Mouse (Mus musculus) embryonic facial prominence, embryonic 10.5 days (tissue): Measurements from ENCODE around the gene Rmnd5b. TPM values are rescaled to one million over a fixed set of nuclear protein-coding genes. Genes with fewer than 3 reads are reported as not detected.
A peak's percentile ranks its signal among the peaks of the same experiment; 100 is the strongest.
"Not testable (repeated sequence)": the region's sequence is repeated elsewhere in the genome, so short reads cannot be mapped to it uniquely, and the experiment has no call there.

Experiments
- DNase-seq: peaks from one replicate; pipeline ENCODE4 v3.0.0-alpha.2; 2017; ENCODE audit warnings: low spot score
- H3K27ac ChIP-seq: fragments of 300-500 bp; sonication (generic); replicated peaks from 2 replicates; pipeline ENCODE4 v1.5.1; 2016; ENCODE audit warnings: mild to moderate bottlenecking
- H3K27me3 ChIP-seq: fragments of 300-500 bp; sonication (generic); replicated peaks from 2 replicates; pipeline ENCODE4 v1.6.1; 2016; ENCODE audit warnings: low read depth, mild to moderate bottlenecking; ENCODE audit not compliant: poor library complexity, severe bottlenecking
- H3K36me3 ChIP-seq: fragments of 300-500 bp; sonication (generic); replicated peaks from 2 replicates; pipeline ENCODE4 v1.6.1; 2016; ENCODE audit warnings: mild to moderate bottlenecking, moderate library complexity
- H3K4me1 ChIP-seq: fragments of 300-500 bp; sonication (generic); 2 replicates; pipeline ENCODE4 v1.6.1; 2016
- H3K4me3 ChIP-seq: fragments of 300-500 bp; sonication (generic); 2 replicates; pipeline ENCODE4 v1.5.1; 2016; ENCODE audit warnings: mild to moderate bottlenecking, moderate library complexity
- H3K9me3 ChIP-seq: fragments of 300-500 bp; sonication (generic); 2 replicates; pipeline ENCODE4 v1.6.1; 2016; ENCODE audit warnings: mild to moderate bottlenecking
- WGBS: fragments of 180-500 bp; shearing (Covaris S2); methylation state at CpG from one replicate; pipeline ENCODE4 v1.1.7; 2016; 5-methylcytosine and 5-hydroxymethylcytosine counted together
- polyA plus RNA-seq: library from polyadenylated mRNA; unstranded; fragments of >200 nt; fragmentation: Nextera tagmentation; extraction: Ambion mirVana; gene quantifications from 2 replicates; pipeline ENCODE4 v1.2.1, GENCODE M21; 2016

Gene Rmnd5b
- polyA plus RNA-seq, 1 experiment from 2014 or later = 38.1 TPM

- H3K4me1 ChIP-seq = peaks cover 26% of the 10 kb centered on the region
- not testable (repeated sequence) for H3K27me3 ChIP-seq, H3K4me3 ChIP-seq, DNase-seq, H3K27ac ChIP-seq, H3K9me3 ChIP-seq
- WGBS = 94% methylated on average over 7 of the region's 7 CpGs
- peaks cover 20% of the 10 kb centered on the region for H3K36me3 ChIP-seq
Observed at GRCm38 (mm10) chr11:51633200-51633599, 2.5 kb downstream of the Rmnd5b start.

- DNase-seq = no peak
- H3K27me3 ChIP-seq = no peaks in the 10 kb centered on the region
- H3K27ac ChIP-seq = no peak overlapping the region
- H3K4me3 ChIP-seq = no peak overlapping the region
- H3K36me3 ChIP-seq = peaks cover 28% of the 10 kb centered on the region
- no peaks in the 10 kb centered on the region for H3K9me3 ChIP-seq
- 90% methylated on average over 6 of the region's 6 CpGs for WGBS
- peaks cover 18% of the 10 kb centered on the region for H3K4me1 ChIP-seq
Observed at GRCm38 (mm10) chr11:51632130-51632753, 3.5 kb downstream of the Rmnd5b start.

DNA sequence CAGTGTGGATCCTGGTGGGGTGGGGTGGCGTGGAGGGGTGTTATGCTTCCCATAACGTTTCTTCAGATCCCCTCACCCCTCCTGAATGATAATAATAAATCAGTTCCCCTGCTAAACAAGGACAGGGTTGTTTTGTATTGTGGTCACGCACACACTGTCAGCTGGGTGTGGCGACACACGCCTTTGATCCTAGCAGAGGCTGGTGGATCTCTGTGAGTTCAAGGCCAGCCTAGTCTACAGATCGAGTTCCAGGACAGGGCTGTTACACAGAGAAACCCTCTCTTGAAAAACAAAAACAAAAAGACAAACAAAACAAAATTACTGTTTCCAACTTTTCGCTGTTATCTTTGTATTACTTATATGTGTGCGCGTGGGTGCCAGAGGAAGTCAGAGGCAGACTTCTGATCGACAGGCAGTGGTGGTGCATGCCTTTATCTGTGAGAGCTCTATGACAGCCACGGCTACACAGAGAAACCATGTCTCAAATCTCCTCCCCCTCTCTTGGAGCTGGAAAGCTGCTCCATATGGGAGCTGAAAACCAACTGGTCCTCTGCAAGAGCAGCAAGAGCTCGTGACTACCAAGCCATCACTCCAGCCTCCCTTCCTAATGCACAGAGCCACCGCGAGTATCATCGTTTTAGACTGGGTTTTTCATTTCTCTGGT is 5.9 kb downstream of the Rmnd5b start:
- Histone ChIP-seq H3K36me3 (peaks cover 53% of the 10 kb centered on the region), H3K9me3 (no peaks in the 10 kb centered on the region), H3K27ac (no peak overlapping the region), H3K4me3 (no peak overlapping the region), H3K27me3 (no peaks in the 10 kb centered on the region), H3K4me1 (peaks cover 1% of the 10 kb centered on the region; the same call in 1 of the 2 replicates)
- 86% methylated on average over 15 of the region's 15 CpGs for WGBS
- DNase-seq = no peak

GRCm38 (mm10) chr11:51627907-51628306 is 7.8 kb downstream of the Rmnd5b start:
- no peak for DNase-seq
- no peak overlapping the region for H3K27ac ChIP-seq
- no peaks in the 10 kb centered on the region for H3K9me3 ChIP-seq
- 91% methylated on average over 8 of the region's 8 CpGs for WGBS
- H3K36me3 ChIP-seq = peaks cover 66% of the 10 kb centered on the region
- no peak overlapping the region for H3K4me3 ChIP-seq
- H3K4me1 ChIP-seq = no peaks in the 10 kb centered on the region
- H3K27me3 ChIP-seq = no peaks in the 10 kb centered on the region

DNA sequence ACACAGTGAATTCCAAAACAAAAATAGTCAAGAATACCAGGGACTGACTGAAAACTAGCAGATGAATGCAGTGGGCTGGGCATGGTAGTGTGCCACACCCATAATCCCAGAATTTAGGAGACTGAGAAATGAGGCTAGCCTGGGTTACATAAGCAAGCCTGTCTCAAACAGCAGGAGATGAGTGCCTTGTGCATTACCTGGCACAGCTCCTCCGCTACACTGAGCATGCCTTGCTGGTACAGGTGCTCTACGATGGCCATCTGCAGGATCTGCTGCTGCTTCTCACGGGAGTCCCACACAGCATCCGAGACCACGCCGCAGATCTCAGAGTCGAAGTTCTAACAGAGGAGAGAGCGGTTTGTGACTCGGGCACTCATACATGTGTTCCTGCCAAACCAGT is 8.3 kb downstream of the Rmnd5b start:
- Histone ChIP-seq H3K27me3 (no peaks in the 10 kb centered on the region), H3K4me3 (no peak overlapping the region), H3K4me1 (no peaks in the 10 kb centered on the region), H3K9me3 (no peaks in the 10 kb centered on the region), H3K36me3 (peaks cover 71% of the 10 kb centered on the region), H3K27ac (no peak overlapping the region)
- 89% methylated on average over 9 of the region's 9 CpGs for WGBS
- no peak for DNase-seq

- Histone ChIP-seq H3K4me3 (no peak overlapping the region), H3K4me1 (peaks cover 13% of the 10 kb centered on the region), H3K27ac (no peak overlapping the region), H3K36me3 (peaks cover 88% of the 10 kb centered on the region), H3K27me3 (no peaks in the 10 kb centered on the region), H3K9me3 (no peaks in the 10 kb centered on the region)
- DNase-seq = no peak
- 82% methylated on average over 5 of the region's 5 CpGs for WGBS
Observed at GRCm38 (mm10) chr11:51625187-51625820, 10.4 kb downstream of the Rmnd5b start.

DNA sequence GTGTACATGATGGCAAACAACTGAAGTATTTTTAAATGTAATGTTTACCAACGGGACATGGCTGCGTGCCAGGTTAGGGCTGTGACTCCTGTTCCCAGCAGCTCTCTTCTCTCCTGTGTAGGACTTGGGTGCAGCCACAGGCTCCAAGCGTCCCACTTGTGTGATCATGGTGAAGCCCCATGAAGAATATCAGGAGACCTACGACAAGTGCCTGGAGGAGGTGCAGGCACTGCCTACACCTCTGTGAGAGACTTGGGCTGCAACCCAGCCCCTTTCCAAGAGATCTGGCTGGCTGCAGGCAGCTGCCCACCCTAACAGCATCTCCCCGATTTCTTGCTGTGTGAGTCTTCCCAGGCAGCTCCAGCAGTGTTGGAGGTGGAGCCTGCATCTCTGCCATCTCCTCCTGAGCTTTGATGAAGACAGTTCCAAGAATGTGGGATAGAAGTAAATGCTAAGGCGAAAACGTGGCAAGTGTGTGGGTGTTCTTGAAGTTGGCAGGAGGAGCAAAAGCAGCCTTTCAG is 12.7 kb downstream of the Rmnd5b start:
- H3K27me3 ChIP-seq = no peaks in the 10 kb centered on the region
- no peak for DNase-seq
- H3K27ac ChIP-seq = no peak overlapping the region
- H3K36me3 ChIP-seq = peaks cover 73% of the 10 kb centered on the region
- peaks cover 16% of the 10 kb centered on the region for H3K4me1 ChIP-seq
- H3K9me3 ChIP-seq = no peaks in the 10 kb centered on the region
- 91% methylated on average over 7 of the region's 7 CpGs for WGBS
- no peak overlapping the region for H3K4me3 ChIP-seq

DNA sequence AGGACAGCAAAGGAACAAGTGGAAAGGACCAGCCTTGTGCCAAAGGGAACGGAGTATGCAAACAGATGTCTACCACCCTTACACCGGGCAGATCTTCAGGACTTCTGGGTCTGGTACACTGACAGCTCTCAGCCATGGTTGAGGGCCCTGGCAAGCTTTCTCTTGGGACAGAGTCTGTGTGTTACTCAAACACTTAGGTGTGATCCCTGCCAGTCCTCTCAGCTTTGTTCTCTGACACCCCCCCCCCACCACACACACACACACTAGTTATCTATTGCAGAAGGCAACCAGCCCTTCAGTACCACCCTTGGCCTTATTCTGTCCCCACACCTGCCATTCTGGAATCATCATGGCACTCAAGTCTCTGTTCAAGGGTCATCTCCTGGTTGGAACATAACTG is 13.9 kb downstream of the Rmnd5b start:
- Histone ChIP-seq H3K27me3 (no peaks in the 10 kb centered on the region), H3K27ac (no peak overlapping the region), H3K4me3 (peak overlapping the region; percentile 92), H3K4me1 (peaks cover 16% of the 10 kb centered on the region), H3K9me3 (no peaks in the 10 kb centered on the region), H3K36me3 (peaks cover 60% of the 10 kb centered on the region)
- DNase-seq = no peak
- 96% methylated on average over 2 of the region's 2 CpGs for WGBS

DNA sequence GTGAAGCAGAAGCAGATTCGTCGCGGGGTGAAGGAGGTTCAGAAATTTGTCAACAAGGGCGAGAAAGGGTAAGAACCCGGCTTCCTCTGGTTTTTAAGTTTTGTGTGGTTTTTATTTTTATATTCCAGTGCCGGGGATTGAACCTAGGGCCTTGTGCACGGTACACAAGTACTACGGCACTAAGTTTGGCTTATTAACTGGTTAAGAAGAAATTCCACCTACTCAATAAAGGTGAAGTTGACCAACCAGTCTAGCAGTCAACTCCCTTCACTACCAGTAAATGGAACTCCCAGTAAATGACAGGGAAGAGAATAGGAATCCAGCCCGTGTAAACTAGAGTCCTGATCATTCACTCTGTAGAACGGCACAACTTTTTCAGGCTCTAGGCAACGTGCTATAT is 15.6 kb downstream of the Rmnd5b start:
- Histone ChIP-seq H3K4me1 (peaks cover 26% of the 10 kb centered on the region), H3K4me3 (peak overlapping the region; percentile 92), H3K27ac (peak overlapping the region; percentile 88), H3K36me3 (peaks cover 43% of the 10 kb centered on the region), H3K27me3 (no peaks in the 10 kb centered on the region), H3K9me3 (no peaks in the 10 kb centered on the region)
- WGBS = 2% methylated on average over 11 of the region's 11 CpGs
- no peak for DNase-seq

GRCm38 (mm10) chr11:51619409-51620060 is 16.2 kb downstream of the Rmnd5b start, which contains the start of gene Nhp2:
Nhp2 (plus strand) TSS chr11:51619735.
- Histone ChIP-seq H3K27ac (peak within 1 kb of the TSS; percentile 88), H3K36me3 (peaks cover 38% of the 10 kb centered on the region), H3K4me3 (peak within 1 kb of the TSS; percentile 92), H3K27me3 (no peaks in the 10 kb centered on the region), H3K4me1 (peaks cover 31% of the 10 kb centered on the region), H3K9me3 (no peaks in the 10 kb centered on the region)
- peak; percentile 95 for DNase-seq
- WGBS = under 1% methylated on average over 51 of the region's 51 CpGs

GRCm38 (mm10) chr11:51618894-51619408 is 16.7 kb downstream of the Rmnd5b start:
- peaks cover 32% of the 10 kb centered on the region for H3K36me3 ChIP-seq
- H3K4me1 ChIP-seq = peaks cover 33% of the 10 kb centered on the region
- H3K27ac ChIP-seq = peak overlapping the region; percentile 88
- H3K9me3 ChIP-seq = no peaks in the 10 kb centered on the region
- DNase-seq = no peak
- no peaks in the 10 kb centered on the region for H3K27me3 ChIP-seq
- peak overlapping the region; percentile 92 for H3K4me3 ChIP-seq
- 53% methylated on average over 8 of the region's 8 CpGs for WGBS

DNA sequence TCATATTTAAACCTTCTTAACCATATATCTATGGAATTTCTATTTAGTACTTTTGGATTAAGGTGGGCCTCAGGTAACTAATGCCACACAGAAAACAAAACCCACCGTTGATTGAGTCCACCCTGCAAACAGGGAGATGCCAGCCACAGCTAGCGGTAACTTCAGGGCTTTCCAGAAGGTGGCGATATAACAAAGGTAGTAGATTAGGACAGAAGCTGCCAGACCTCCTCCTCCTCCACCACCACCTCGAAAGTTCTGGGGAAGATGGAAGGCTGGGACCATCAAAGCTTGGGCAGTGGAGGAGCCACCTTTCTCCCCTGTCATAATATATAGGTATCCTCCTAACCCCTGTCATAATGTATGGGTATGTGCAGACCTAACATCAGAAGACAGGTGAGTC is 18.0 kb downstream of the Rmnd5b start:
- WGBS = 7% methylated on average over 4 of the region's 4 CpGs

More for the DNA sequence above, 18.0 kb downstream of the Rmnd5b start:
- Histone ChIP-seq H3K4me1 (peaks cover 33% of the 10 kb centered on the region), H3K36me3 (peaks cover 19% of the 10 kb centered on the region), H3K9me3 (no peaks in the 10 kb centered on the region), H3K4me3 (no peak overlapping the region), H3K27me3 (no peaks in the 10 kb centered on the region), H3K27ac (no peak overlapping the region)
- DNase-seq = peak; percentile 66
